9 mouse cellular contexts compared by ENCODE assay signal in the genomic region with DNA sequence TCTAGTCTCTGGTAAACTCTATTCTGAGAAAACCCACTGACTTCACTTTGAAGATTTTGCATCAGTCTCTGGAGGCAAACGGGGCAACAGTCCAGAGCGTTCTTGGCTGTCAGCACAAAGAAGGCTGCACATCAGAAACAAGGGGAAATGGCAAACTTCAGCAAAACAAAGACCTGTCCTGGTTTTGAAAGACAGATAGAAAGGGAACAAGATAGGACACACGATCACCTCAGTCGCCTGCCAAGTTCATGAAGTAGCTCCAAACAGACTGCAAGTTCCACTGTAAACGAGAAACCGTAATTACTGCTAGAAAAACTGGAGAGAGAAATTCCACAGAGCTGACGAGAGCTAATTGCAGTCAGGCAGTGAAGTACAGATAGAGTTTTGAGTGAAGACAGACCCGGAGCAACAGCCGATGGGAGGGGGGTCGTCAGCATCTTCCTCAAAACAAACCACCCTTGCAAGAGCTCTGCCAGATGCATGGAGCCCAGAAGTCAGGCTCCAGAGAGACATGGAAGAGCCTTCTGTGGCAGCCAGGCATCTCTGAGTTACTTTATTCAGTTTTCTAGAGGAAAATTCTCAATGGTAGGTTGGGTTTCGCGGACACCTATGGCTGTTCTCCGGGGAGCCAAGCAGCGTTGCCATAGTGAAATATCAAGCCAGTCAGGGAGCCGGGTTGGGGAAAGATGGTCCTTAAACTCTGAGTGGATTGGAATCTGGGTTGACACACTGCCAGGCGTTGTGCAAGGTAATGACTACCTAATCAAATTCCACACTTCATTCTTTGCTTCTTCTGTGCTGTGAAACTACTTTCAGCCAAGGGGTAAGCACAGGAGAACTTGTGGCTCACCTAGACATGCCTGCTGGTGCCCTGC.
DNase-seq lines count a peak whose midpoint lies in the region; ATAC-seq and TF ChIP-seq lines count a peak whose summit lies in the region.
"Had no signal": no experiment of that assay in that cellular context is flagged by ENCODE, and none has a peak within 500 bp of the region (broad histone marks: within the 10 kb centered on the region; RNA-seq: fewer than 3 reads in every experiment).

No protein-coding gene starts in this region.

- H3K9ac ChIP-seq in liver, adult 2 months (ENCODE audit: low read depth, low read length) = no peak overlapping the region
- no peak overlapping the region for H3K9ac ChIP-seq in liver, embryonic 11.5 days (ENCODE audit: low read depth, low read length)
- H3K9ac ChIP-seq: neural tube, embryonic 13.5 days had no signal

- H3K27me3 ChIP-seq in liver, adult 2 months (ENCODE audit: control insufficient read depth, insufficient read depth, low read length) = no peaks in the 10 kb centered on the region
- H3K27me3 ChIP-seq in liver, embryonic 11.5 days (replicated peaks; ENCODE audit: control insufficient read depth, insufficient read depth, low read length) = no peaks in the 10 kb centered on the region
- H3K27me3 ChIP-seq: neural tube, embryonic 13.5 days had no signal

- TF ChIP-seq CTCF in liver, adult 2 months (IDR thresholded peaks at IDR 0.05; ENCODE audit: low read depth, low read length) = no peak

- H3K4me1 ChIP-seq in liver, adult 2 months (ENCODE audit: control insufficient read depth, insufficient read depth, low read length) = no peaks in the 10 kb centered on the region
- H3K4me1 ChIP-seq in liver, embryonic 11.5 days (replicated peaks; ENCODE audit: control insufficient read depth, insufficient read depth, low read length) = no peaks in the 10 kb centered on the region

- no peak for ATAC-seq in liver, embryonic 11.5 days (replicated peaks; ENCODE audit: low FRiP score)
- no peak for ATAC-seq in monocyte, adult 5-6 weeks (replicated peaks; ENCODE audit: insufficient number of reproducible peaks, low FRiP score, low TSS enrichment, poor library complexity, severe bottlenecking)

- H3K4me2 ChIP-seq in liver, embryonic 11.5 days = no peak overlapping the region
- H3K4me2 ChIP-seq: neural tube, embryonic 13.5 days had no signal

- peak; percentile 22 for DNase-seq in adrenal gland, adult 2 months
- DNase-seq in adrenal gland, adult 18-20 months (ENCODE audit: low spot score in 2 of 2) = no peak
- peak; percentile 17 for DNase-seq in liver, adult 2 months (ENCODE audit: extremely low read depth, low read depth, low spot score)
- no peak for DNase-seq in liver, embryonic 11.5 days (ENCODE audit: low spot score)
- peak; percentile 68 for DNase-seq in heart, postnatal 4 days
- DNase-seq in skeletal muscle tissue, adult 2 months (ENCODE audit: low read depth, low spot score) = peak; percentile 9
- DNase-seq in ovary, postnatal 10 days (ENCODE audit: low spot score) = no peak

- no peaks in the 10 kb centered on the region for H3K79me2 ChIP-seq in liver, adult 2 months (ENCODE audit: control insufficient read depth, insufficient read depth, low read length)

- H3K9me3 ChIP-seq in liver, embryonic 11.5 days (ENCODE audit: control insufficient read depth, low read length) = no peaks in the 10 kb centered on the region; the same call in 1 of the 2 replicates
- H3K9me3 ChIP-seq: neural tube, embryonic 13.5 days had no signal

- 59% methylated on average over 16 of the region's 16 CpGs for WGBS in liver, adult 2 months
- WGBS in liver, embryonic 11.5 days = 52% methylated on average over 16 of the region's 16 CpGs

- no peaks in the 10 kb centered on the region for H3K36me3 ChIP-seq in liver, adult 2 months (ENCODE audit: control insufficient read depth, insufficient read depth, low read length)
- H3K36me3 ChIP-seq in liver, embryonic 11.5 days (ENCODE audit: control insufficient read depth, insufficient read depth, low read length) = no peaks in the 10 kb centered on the region
- H3K36me3 ChIP-seq: neural tube, embryonic 13.5 days had no signal

- no peak for TF ChIP-seq POLR2A in liver, adult 2 months (IDR thresholded peaks at IDR 0.05; ENCODE audit: extremely low read depth, insufficient read depth, low read length)

- no peak overlapping the region for H3K4me3 ChIP-seq in liver, adult 2 months (ENCODE audit: insufficient read depth, low read depth, low read length)
- no peak overlapping the region for H3K4me3 ChIP-seq in liver, embryonic 11.5 days (ENCODE audit: low read depth, low read length)
- H3K4me3 ChIP-seq: neural tube, embryonic 13.5 days had no signal

- no peak overlapping the region for H3K27ac ChIP-seq in liver, adult 2 months (replicated peaks; ENCODE audit: insufficient read depth, low read depth, low read length)
- no peak overlapping the region for H3K27ac ChIP-seq in liver, embryonic 11.5 days (ENCODE audit: low read depth, low read length)
- H3K27ac ChIP-seq: neural tube, embryonic 13.5 days had no signal

Comparison
In these comparisons a context has a peak if more than half of its experiments do, and no peak if none do; other contexts are left out.
1. DNase-seq: peak in adrenal gland, adult 2 months (single experiment), liver, adult 2 months (single experiment), heart, postnatal 4 days (single experiment) and skeletal muscle tissue, adult 2 months (single experiment); none in adrenal gland, adult 18-20 months (0 of 2), liver, embryonic 11.5 days (single experiment) and ovary, postnatal 10 days (single experiment).